Mouse (Mus musculus) liver, adult 2 months (tissue): ENCODE results near the gene Ugt1a6b. TPM values are rescaled to one million over a fixed set of nuclear protein-coding genes. Genes with fewer than 3 reads are reported as not detected.
"Not testable (repeated sequence)": the region's sequence is repeated elsewhere in the genome, so short reads cannot be mapped to it uniquely, and the experiment has no call there.

Experiments used
- DNase-seq: peaks from one replicate; pipeline ENCODE4 v3.0.0-alpha.2; 2011; ENCODE audit warnings: low read depth, low spot score; ENCODE audit errors: extremely low read depth
- H3K27ac ChIP-seq: fragments of 200-500 bp; replicated peaks from 2 replicates; pipeline ENCODE4 v1.5.1; 2012; ENCODE audit warnings: low read depth, mild to moderate bottlenecking, control low read depth, inconsistent platforms, low read length; ENCODE audit not compliant: insufficient read depth
- H3K27me3 ChIP-seq: fragments of 200-500 bp; 2 replicates; pipeline ENCODE4 v1.6.1; 2012; ENCODE audit warnings: mild to moderate bottlenecking, moderate library complexity, low read length, inconsistent platforms; ENCODE audit not compliant: control insufficient read depth, insufficient read depth
- H3K36me3 ChIP-seq: fragments of 200-500 bp; 2 replicates; pipeline ENCODE4 v1.6.1; 2012; ENCODE audit warnings: low read length, inconsistent platforms; ENCODE audit not compliant: control insufficient read depth, insufficient read depth
- H3K4me1 ChIP-seq: fragments of 200-500 bp; 2 replicates; pipeline ENCODE4 v1.6.1; 2011; ENCODE audit warnings: low read length; ENCODE audit not compliant: control insufficient read depth, insufficient read depth
- H3K4me3 ChIP-seq: fragments of 200-500 bp; 2 replicates; pipeline ENCODE4 v1.5.1; 2011; ENCODE audit warnings: low read depth, mild to moderate bottlenecking, control low read depth, low read length, moderate library complexity; ENCODE audit not compliant: insufficient read depth
- H3K79me2 ChIP-seq: fragments of 200-500 bp; 2 replicates; pipeline ENCODE4 v1.6.1; 2012; ENCODE audit warnings: inconsistent platforms, mild to moderate bottlenecking, low read length, moderate library complexity; ENCODE audit not compliant: control insufficient read depth, insufficient read depth
- H3K9ac ChIP-seq: fragments of 200-500 bp; 2 replicates; pipeline ENCODE4 v1.6.1; 2012; ENCODE audit warnings: low read depth, mild to moderate bottlenecking, control low read depth, inconsistent platforms, low read length
- CTCF ChIP-seq: fragments of 200-500 bp; IDR thresholded peaks from 2 replicates; pipeline ENCODE4 v1.5.1; 2011; ENCODE audit warnings: low read depth, low read length, control low read depth
- POLR2A ChIP-seq: fragments of 200-500 bp; IDR thresholded peaks from 2 replicates; pipeline ENCODE4 v1.6.1; 2011; ENCODE audit warnings: low read length, control low read depth; ENCODE audit not compliant: insufficient read depth; ENCODE audit errors: extremely low read depth
- WGBS: fragments of 180-500 bp; shearing (Covaris S2); methylation state at CpG from one replicate; pipeline ENCODE4 v1.1.7; 2018; 5-methylcytosine and 5-hydroxymethylcytosine counted together
- polyA plus RNA-seq: library from polyadenylated mRNA; depleted of rRNA; stranded (reverse); fragments of >200 nt; gene quantifications from 2 replicates; pipeline ENCODE4 v1.2.3, GENCODE M21; 2012
- total RNA-seq: library from RNA; depleted of rRNA; stranded (reverse); fragments of >200 nt; gene quantifications from 2 replicates; pipeline ENCODE4 v1.2.3, GENCODE M21; 2014

Ugt1a6b gene
- total and polyA plus RNA-seq, 2 experiments: 91.0 to 97.1 TPM

GRCm38 (mm10) chr1:88223591-88223990 lies 120.5 kb downstream of the Ugt1a6b start:
- no peak for TF ChIP-seq POLR2A
- TF ChIP-seq CTCF: no peak
- no peak overlapping the region for H3K4me3 ChIP-seq
- no peak overlapping the region for H3K9ac ChIP-seq
- no peaks in the 10 kb centered on the region for H3K36me3 ChIP-seq
- peak; percentile 72 for DNase-seq
- H3K27ac ChIP-seq: no peak overlapping the region
- no peaks in the 10 kb centered on the region for H3K27me3 ChIP-seq
- WGBS: 45% methylated on average over 1 of the region's 1 CpGs
- H3K4me1 ChIP-seq: peaks cover 2% of the 10 kb centered on the region; the same call in 1 of the 2 replicates
- no peaks in the 10 kb centered on the region for H3K79me2 ChIP-seq

- no peaks in the 10 kb centered on the region for H3K36me3 ChIP-seq
- 19% methylated on average over 2 of the region's 2 CpGs for WGBS
- H3K4me1 ChIP-seq: peaks cover 2% of the 10 kb centered on the region; the same call in 1 of the 2 replicates
- TF ChIP-seq CTCF (no peak), POLR2A (no peak)
- DNase-seq: peak; percentile 100
- H3K27me3 ChIP-seq: no peaks in the 10 kb centered on the region
- H3K9ac ChIP-seq: no peak overlapping the region
- no peak overlapping the region for H3K27ac ChIP-seq
- no peak overlapping the region for H3K4me3 ChIP-seq
- no peaks in the 10 kb centered on the region for H3K79me2 ChIP-seq
Observed at GRCm38 (mm10) chr1:88224029-88224776, 121.2 kb downstream of the Ugt1a6b start.

- not testable (repeated sequence) for H3K4me3 ChIP-seq, H3K27me3 ChIP-seq, DNase-seq, H3K9ac ChIP-seq, H3K4me1 ChIP-seq, H3K36me3 ChIP-seq, H3K79me2 ChIP-seq
- 19% methylated on average over 2 of the region's 2 CpGs for WGBS
- H3K27ac ChIP-seq: peak overlapping the region; percentile 13; the same call in 1 of the 2 replicates
Observed at GRCm38 (mm10) chr1:88225301-88225700, 122.2 kb downstream of the Ugt1a6b start.

GRCm38 (mm10) chr1:88225741-88226140 lies 122.7 kb downstream of the Ugt1a6b start:
- Histone ChIP-seq H3K4me1 (peaks cover 2% of the 10 kb centered on the region; the same call in 1 of the 2 replicates), H3K4me3 (no peak overlapping the region), H3K79me2 (no peaks in the 10 kb centered on the region), H3K36me3 (no peaks in the 10 kb centered on the region), H3K27me3 (no peaks in the 10 kb centered on the region), H3K27ac (no peak overlapping the region), H3K9ac (no peak overlapping the region)
- TF ChIP-seq POLR2A (no peak), CTCF (no peak)
- no peak for DNase-seq

GRCm38 (mm10) chr1:88226670-88227379 lies 123.8 kb downstream of the Ugt1a6b start, which contains the start of gene Mroh2a:
Mroh2a (plus strand) TSS chr1:88226986.
- Histone ChIP-seq H3K79me2 (no peaks in the 10 kb centered on the region), H3K4me1 (peaks cover 2% of the 10 kb centered on the region; the same call in 1 of the 2 replicates), H3K9ac (no peak within 1 kb of the TSS), H3K27me3 (no peaks in the 10 kb centered on the region), H3K4me3 (no peak within 1 kb of the TSS), H3K27ac (no peak within 1 kb of the TSS), H3K36me3 (no peaks in the 10 kb centered on the region)
- DNase-seq: peak; percentile 60
- TF ChIP-seq CTCF (no peak), POLR2A (no peak)
- WGBS: 52% methylated on average over 5 of the region's 5 CpGs

GRCm38 (mm10) chr1:88227482-88227881 lies 124.4 kb downstream of the Ugt1a6b start:
- no peak for DNase-seq
- H3K27ac ChIP-seq: no peak overlapping the region
- H3K4me1 ChIP-seq: peaks cover 2% of the 10 kb centered on the region; the same call in 1 of the 2 replicates
- TF ChIP-seq CTCF (no peak), POLR2A (no peak)
- WGBS: 60% methylated on average over 2 of the region's 2 CpGs
- no peak overlapping the region for H3K9ac ChIP-seq
- no peaks in the 10 kb centered on the region for H3K79me2 ChIP-seq
- no peaks in the 10 kb centered on the region for H3K36me3 ChIP-seq
- no peaks in the 10 kb centered on the region for H3K27me3 ChIP-seq
- H3K4me3 ChIP-seq: no peak overlapping the region
